Mouse (Mus musculus) heart, postnatal 0 days (tissue): ENCODE measurements around the gene Gm13691.

Source experiments
- CTCF ChIP-seq: IDR thresholded peaks from 2 replicates; pipeline ENCODE4 v1.5.1; 2016; ENCODE audit warnings: antibody characterized with exemption, control low read depth, low read depth
- EP300 ChIP-seq: IDR thresholded peaks from 2 replicates; pipeline ENCODE4 v1.6.1; 2016; ENCODE audit warnings: antibody characterized with exemption, low read depth

GRCm38 (mm10) chr2:84032505-84032904, 42.2 kb downstream of the Gm13691 start:
- TF ChIP-seq CTCF (no peak), EP300 (no peak)
